Mouse (Mus musculus) 3T3-L1 (cell line): ENCODE results near the gene Zfp442.
"Not testable (repeated sequence)": the region's sequence is repeated elsewhere in the genome, so short reads cannot be mapped to it uniquely, and the experiment has no call there.

Source experiments
- DNase-seq: peaks from one replicate; pipeline ENCODE4 v3.0.0-alpha.2; 2015; ENCODE audit warnings: low read depth, low spot score

Zfp442 gene

DNA sequence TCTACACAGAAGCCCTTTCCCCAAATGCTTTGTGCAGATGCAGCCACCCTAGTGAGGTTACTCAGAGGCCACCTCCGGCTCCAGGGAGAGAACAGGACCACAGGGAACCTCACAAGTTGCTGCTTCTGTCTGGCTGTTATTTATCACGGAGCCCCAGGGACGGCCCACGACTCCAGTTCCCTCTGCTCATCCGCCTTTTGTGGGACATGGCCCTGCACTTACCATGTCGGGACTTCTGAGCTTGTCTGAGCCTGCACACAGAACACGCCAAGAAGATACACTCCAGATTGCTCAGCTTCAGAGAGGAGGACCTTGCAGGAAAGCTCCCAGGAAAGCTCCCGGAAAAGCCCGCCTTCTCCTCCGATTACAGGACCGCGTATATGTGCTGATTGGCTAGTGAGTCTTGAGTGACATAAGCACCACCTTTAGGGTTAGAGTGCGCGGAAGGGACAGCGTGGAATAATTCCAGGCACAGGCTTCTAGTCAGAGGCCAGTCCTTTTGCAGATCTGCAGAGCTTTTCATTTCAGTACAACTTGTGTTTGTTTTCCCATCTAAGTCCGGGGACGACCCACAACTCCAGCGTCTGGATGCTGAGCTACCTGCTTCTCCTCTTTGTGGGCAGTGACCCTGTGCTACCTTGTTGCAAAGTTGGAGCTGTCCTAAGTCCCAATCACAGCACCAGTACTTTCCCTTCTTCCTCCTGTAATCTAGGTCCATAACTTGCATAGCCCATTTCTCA is at the start of gene Zfp442:
Zfp442 (minus strand) TSS at position 307 of the 740 bp plus-strand sequence.
- peak; percentile 75 for DNase-seq

- DNase-seq = not testable (repeated sequence)
Observed at GRCm38 (mm10) chr2:150500124-150500973, 49.1 kb upstream of the Zfp442 start.

DNA sequence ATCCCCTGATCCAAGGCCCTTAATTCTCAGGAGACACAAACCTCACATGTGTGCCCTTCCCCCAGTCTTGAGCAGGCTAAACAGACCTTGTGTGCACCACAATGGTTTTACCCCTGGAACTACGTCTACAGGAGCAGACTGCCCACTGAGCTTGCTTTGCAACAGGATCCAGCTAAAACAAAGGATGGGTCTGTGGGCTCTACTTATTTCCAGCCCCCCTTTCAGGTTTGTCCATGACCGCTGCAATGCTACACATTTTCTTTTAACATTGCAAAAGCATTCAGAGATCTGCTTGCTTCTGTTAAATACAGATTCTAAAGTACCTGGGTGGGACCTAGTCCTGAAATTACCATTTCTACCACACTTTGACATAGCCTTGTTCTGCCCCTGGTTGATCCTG is 41.7 kb upstream of the Zfp442 start:
- no peak for DNase-seq

DNA sequence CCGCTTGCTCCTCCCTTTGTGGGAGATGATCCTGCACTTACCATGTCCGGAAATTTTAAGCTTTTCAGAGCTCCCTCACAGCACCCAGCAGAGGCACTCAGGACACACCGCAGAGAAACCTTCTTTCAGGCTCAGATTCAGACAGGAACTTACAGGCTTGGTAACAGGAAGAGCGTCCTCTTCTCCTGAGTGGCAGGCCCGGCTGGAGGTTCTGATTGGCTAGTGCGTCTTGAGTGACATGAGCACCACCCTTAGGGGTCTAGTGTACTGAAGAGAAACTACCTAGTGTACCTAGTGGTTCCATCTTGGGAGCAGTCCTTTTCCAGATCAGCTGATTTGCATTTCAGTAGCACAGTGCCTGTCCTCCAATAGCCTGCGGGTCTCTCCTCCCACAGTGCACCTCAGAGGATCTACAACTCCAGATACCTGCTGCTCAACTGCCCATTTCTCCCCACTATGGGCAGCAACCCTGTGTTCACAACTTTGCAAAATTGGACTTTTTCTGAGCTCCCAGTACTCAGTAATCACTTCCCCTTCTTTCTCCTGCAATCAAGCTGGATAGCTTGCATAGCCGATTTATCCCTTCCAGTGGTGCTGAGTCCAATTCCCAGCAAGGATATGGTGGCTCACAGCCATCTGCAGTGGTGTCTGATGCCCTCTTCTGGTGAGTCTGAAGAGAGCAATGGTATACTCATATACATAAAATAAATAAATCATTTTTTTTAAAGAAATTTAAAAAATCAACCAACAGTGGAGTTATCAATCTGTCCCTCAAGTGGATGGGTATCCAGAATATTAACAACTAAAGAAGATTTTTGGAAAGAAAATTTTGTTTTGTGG is 33.9 kb upstream of the Zfp442 start, which contains the start of gene Zfp345:
Zfp345 (minus strand) TSS at position 153 of the 840 bp plus-strand sequence.
- DNase-seq = peak; percentile 82

DNA sequence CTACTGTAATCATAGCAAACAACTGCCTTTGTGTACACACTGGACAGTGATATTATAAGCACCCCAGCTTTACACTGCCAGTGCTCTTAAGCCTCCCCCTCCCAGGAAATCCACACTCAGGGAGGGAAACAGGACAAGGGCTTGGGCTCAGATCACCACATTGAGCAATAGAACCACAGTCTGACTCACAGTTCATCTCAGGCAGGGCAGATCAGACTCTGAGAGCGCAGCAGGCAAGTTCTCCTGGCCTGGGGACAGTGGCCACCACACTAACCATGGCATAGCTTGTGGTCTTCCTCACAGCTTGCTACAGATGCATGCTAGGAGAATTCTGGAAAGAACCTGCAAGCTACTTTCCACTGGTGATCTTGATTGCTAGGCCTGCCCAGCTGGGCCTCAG is 12.2 kb downstream of the Zfp442 start:
- peak; percentile 42 for DNase-seq

GRCm38 (mm10) chr2:150412146-150412545 is 39.1 kb downstream of the Zfp442 start:
- not testable (repeated sequence) for DNase-seq

DNA sequence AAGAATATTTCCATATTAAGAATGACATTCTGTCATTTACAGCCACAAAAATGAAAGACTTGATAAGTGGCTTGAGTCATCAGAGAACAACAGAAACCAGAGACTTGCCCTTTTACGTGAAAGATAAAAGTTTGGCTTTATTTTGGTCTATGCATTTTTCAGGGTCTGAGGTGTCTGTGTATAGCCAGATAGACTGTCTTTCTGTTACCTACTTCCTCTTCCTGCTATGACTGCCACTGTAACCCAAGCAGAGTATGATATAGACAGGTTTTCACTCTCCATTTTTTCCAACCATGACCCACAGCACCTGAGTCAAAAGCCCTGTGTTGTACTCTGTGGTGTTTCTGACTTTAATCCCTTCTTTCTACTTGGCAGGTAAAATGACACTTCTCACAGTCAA is 61.1 kb downstream of the Zfp442 start:
- no peak for DNase-seq

DNA sequence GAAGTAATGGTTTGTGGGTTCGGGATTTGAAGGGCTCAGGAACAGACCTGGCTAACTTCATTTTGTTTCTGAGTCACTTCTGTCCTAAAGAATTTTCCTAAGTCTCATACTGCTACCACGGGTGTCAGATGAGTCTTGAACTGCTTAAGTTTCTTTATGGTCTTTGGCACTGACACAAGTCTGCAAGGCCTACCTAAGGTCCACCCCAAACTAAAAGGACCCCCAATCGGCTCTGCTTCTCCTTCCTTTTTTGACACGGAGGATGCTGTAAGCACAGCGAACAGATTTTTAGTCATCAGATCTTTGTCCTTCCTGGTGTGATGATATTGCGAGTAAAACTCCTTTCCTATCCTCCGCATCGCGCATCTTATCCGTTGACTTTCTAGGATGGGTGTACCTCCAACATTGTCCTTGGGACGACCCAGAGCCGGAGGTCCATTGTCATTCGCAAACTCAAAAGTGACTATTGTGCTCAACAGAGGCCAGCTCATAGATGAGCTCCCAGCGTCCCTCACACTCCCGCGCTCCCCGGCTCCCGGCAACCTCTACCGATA is 65.7 kb downstream of the Zfp442 start:
- DNase-seq = not testable (repeated sequence)

DNA sequence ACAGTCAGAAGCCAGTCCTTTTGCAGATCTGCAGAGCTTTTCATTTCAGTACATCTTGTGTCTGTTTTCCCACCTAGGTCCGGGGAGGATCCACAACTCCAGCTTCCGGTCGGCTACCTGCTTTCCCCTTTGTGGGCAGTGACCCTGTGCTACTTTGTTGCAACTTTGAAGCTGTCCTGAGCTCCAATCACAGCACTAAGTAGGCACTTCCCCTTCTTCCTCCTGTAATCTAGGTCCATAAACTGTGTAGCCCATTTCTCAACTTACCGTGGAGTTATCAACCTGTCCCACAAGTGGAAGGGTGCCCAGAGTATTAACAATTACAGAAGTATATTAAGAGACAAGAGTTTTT is 88.4 kb downstream of the Zfp442 start:
- DNase-seq = no peak

DNA sequence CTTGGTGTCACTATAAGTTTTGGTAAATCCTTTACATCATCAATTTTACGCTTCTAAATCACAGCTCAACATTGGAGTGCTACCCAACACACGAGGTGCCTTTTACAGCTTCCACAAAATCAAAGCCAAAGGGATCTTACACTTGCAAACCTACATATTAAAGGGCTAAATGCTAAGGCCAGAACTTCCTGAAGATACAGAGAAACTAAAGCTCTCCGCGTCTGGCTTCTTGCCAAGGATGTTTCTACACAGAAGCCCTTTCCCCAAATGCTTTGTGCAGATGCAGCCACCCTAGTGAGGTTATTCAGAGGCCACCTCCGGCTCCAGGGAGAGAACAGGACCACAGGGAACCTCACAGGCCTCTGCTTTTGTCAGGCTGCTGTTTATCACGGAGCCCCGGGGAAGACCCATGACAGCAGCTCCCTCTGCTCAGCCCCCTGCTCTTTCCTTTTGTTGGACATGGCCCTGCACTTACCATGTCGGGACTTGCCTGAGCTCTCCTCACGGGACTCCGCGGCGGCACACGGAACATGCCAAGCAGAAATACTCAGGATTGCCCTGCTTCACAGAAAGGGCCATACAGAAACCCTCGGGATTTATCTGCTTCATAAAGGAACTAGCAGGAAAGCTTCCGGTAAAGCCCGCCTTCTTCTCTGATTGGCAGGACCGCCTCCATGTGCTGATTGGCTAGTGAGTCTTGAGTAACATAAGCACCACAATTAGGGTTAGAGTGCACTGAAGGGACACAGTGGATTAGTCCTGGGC is 89.0 kb downstream of the Zfp442 start, which contains the start of gene 3300002I08Rik:
3300002I08Rik (minus strand) TSS at position 653 of the 765 bp plus-strand sequence.
- peak; percentile 97 for DNase-seq
